Mouse (Mus musculus) neural tube, embryonic 11.5 days (tissue): ENCODE results near the gene Bbx. TPM values are rescaled to one million over a fixed set of nuclear protein-coding genes. Genes with fewer than 3 reads are reported as not detected.
A peak's percentile ranks its signal among the peaks of the same experiment; 100 is the strongest.

Experiments used
- ATAC-seq: fragments of 200-750 bp; cut with Nextera tagmentation; 2 replicates; pipeline ENCODE4 v1.8.0; 2017; ENCODE audit warnings: moderate number of reproducible peaks, mild to moderate bottlenecking, moderate TSS enrichment, moderate library complexity; ENCODE audit not compliant: insufficient read depth, low FRiP score, low TSS enrichment
- DNase-seq: peaks from one replicate; pipeline ENCODE4 v3.0.0-alpha.2; 2015; ENCODE audit warnings: low spot score
- H3K27ac ChIP-seq: fragments of 300-500 bp; sonication (generic); 2 replicates; pipeline ENCODE4 v1.5.1; 2014; ENCODE audit warnings: low read depth, mild to moderate bottlenecking, low read length
- H3K27me3 ChIP-seq: fragments of 300-500 bp; sonication (generic); 2 replicates; pipeline ENCODE4 v1.6.1; 2014; ENCODE audit warnings: mild to moderate bottlenecking, low read length, mixed read lengths; ENCODE audit not compliant: control insufficient read depth, insufficient read depth
- H3K36me3 ChIP-seq: fragments of 300-500 bp; sonication (generic); 2 replicates; pipeline ENCODE4 v1.6.1; 2014; ENCODE audit warnings: mild to moderate bottlenecking, low read length, moderate library complexity, mixed read lengths; ENCODE audit not compliant: control insufficient read depth, insufficient read depth
- H3K4me1 ChIP-seq: fragments of 300-500 bp; sonication (generic); 2 replicates; pipeline ENCODE4 v1.6.1; 2014; ENCODE audit warnings: low read length, mixed read lengths; ENCODE audit not compliant: control insufficient read depth, insufficient read depth
- H3K4me2 ChIP-seq: fragments of 300-500 bp; sonication (generic); 2 replicates; pipeline ENCODE4 v1.6.1; 2014; ENCODE audit warnings: low read depth, mild to moderate bottlenecking, moderate library complexity
- H3K4me3 ChIP-seq: fragments of 300-500 bp; sonication (generic); 2 replicates; pipeline ENCODE4 v1.5.1; 2014; ENCODE audit warnings: low read depth, low read length
- H3K9ac ChIP-seq: fragments of 300-500 bp; sonication (generic); 2 replicates; pipeline ENCODE4 v1.6.1; 2014; ENCODE audit warnings: mild to moderate bottlenecking, low read length
- H3K9me3 ChIP-seq: fragments of 300-500 bp; sonication (generic); 2 replicates; pipeline ENCODE4 v1.6.1; 2016; ENCODE audit warnings: low read length; ENCODE audit not compliant: control insufficient read depth
- WGBS: fragments of 180-500 bp; shearing (Covaris S2); extraction: QIAGEN DNeasy Blood & Tissue Kit; methylation state at CpG from one replicate; pipeline ENCODE4 v1.1.7; 2014; 5-methylcytosine and 5-hydroxymethylcytosine counted together
- polyA plus RNA-seq: library from polyadenylated mRNA; unstranded; fragments of >200 nt; fragmentation: Nextera tagmentation; extraction: Ambion mirVana; gene quantifications from 2 replicates; pipeline ENCODE4 v1.2.1, GENCODE M21; 2014

The Bbx gene
- polyA plus RNA-seq, 1 experiment from 2014 or later, result 24.0 TPM

DNA sequence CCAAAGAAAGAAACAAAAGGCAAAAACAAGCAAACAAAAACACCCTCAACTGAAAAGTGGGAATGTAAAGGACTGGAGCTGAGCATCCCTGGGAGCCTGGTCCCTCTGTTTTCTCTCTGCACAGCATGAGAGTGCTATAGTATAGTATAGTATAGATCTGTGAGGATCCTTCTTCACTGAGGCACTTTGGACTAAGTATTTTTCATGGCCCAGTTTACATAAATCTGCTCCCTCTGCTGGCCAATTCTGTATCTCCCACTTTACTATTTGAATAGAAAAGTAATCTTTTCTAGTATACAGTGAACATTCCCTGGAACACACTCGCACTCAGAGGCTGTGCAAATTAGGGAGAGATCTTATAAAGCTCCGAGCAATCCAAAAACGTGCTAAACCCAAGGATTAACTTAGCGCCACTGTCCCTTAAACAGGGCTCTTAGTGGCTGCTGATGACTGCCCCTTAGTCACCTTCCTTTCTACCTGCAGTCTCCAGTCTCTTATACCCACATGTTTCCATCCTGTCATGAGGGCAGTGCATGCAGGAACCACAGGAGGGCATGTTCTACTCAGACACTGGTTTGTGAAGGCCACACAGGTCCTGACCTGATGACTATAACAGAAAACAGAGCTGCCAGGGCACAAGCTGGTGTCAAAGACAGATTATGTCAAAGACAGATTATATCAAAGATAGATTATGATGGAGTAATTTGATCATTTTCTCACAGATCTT is 138.5 kb downstream of the Bbx start:
- Histone ChIP-seq H3K4me1 (no peaks in the 10 kb centered on the region), H3K27me3 (no peaks in the 10 kb centered on the region), H3K9ac (no peak overlapping the region), H3K4me2 (no peak overlapping the region), H3K36me3 (no peaks in the 10 kb centered on the region), H3K4me3 (no peak overlapping the region), H3K9me3 (no peaks in the 10 kb centered on the region), H3K27ac (no peak overlapping the region)
- WGBS, result 88% methylated on average over 4 of the region's 4 CpGs
- DNase-seq (no peak), ATAC-seq (no peak)

DNA sequence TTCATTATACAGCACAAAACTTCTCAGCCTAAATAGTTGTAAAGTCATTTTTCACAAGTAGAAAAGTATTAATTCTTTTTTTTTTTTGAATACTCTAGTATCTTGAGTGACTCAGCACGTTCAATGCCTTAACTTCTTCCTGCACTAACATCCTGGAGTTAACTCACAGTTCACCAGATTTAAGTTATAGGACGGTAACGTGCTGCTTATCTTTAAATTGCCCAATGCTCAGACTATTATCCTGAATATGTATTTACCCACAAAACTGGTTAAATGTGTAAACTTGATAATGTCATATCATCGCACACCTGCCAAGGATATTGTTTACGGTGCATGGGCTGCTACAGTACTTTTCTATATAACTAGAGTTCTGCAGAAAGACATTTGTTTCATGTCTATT is 139.4 kb downstream of the Bbx start:
- Histone ChIP-seq H3K4me1 (no peaks in the 10 kb centered on the region), H3K36me3 (no peaks in the 10 kb centered on the region), H3K9me3 (no peaks in the 10 kb centered on the region), H3K27ac (no peak overlapping the region), H3K4me3 (no peak overlapping the region), H3K27me3 (no peaks in the 10 kb centered on the region), H3K9ac (no peak overlapping the region), H3K4me2 (no peak overlapping the region)
- DNase-seq (no peak), ATAC-seq (no peak)
- WGBS, result 96% methylated on average over 5 of the region's 5 CpGs

- Histone ChIP-seq H3K9me3 (no peaks in the 10 kb centered on the region), H3K4me2 (no peak overlapping the region)
- 86% methylated on average over 5 of the region's 5 CpGs for WGBS
These were observed 142.4 kb downstream of the Bbx start for GRCm38 (mm10) chr16:50289764-50290163.

DNA sequence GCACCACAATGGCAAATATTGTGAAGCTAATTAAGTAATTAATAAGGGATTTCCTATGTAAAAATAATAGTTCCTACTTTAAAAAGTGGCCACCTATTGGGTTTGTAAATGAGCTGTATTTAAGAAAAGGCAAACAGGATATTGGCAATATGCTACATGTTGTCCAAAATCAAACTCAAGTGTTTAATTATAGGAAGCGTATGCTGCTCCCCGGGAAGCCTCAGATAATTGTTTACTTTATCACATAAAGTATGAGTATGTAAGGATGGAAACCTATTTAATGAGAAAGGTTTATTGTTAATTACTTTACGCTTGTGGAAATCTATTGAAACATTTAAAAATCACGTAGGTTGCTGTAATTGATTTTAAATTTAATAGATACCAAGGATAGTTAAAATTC is 159.4 kb downstream of the Bbx start:
- no peaks in the 10 kb centered on the region for H3K36me3 ChIP-seq
- no peak overlapping the region for H3K4me2 ChIP-seq
- 93% methylated on average over 4 of the region's 4 CpGs for WGBS
- H3K27ac ChIP-seq, result no peak overlapping the region
- ATAC-seq, result no peak
- no peaks in the 10 kb centered on the region for H3K9me3 ChIP-seq
- H3K4me3 ChIP-seq, result no peak overlapping the region
- H3K27me3 ChIP-seq, result no peaks in the 10 kb centered on the region
- no peak for DNase-seq
- no peak overlapping the region for H3K9ac ChIP-seq
- no peaks in the 10 kb centered on the region for H3K4me1 ChIP-seq

More at GRCm38 (mm10) chr16:50289764-50290163, 142.4 kb downstream of the Bbx start:
- Histone ChIP-seq H3K36me3 (no peaks in the 10 kb centered on the region), H3K27me3 (no peaks in the 10 kb centered on the region), H3K27ac (no peak overlapping the region), H3K4me3 (no peak overlapping the region), H3K4me1 (no peaks in the 10 kb centered on the region), H3K9ac (no peak overlapping the region)
- ATAC-seq (no peak), DNase-seq (no peak)

- no peak overlapping the region for H3K9ac ChIP-seq
- H3K36me3 ChIP-seq, result no peaks in the 10 kb centered on the region
- WGBS, result 87% methylated on average over 4 of the region's 4 CpGs
- no peak overlapping the region for H3K4me2 ChIP-seq
- H3K27me3 ChIP-seq, result no peaks in the 10 kb centered on the region
- DNase-seq (no peak), ATAC-seq (no peak)
- no peaks in the 10 kb centered on the region for H3K4me1 ChIP-seq
- no peaks in the 10 kb centered on the region for H3K9me3 ChIP-seq
- H3K27ac ChIP-seq, result no peak overlapping the region
- no peak overlapping the region for H3K4me3 ChIP-seq
These were observed 169.5 kb downstream of the Bbx start for GRCm38 (mm10) chr16:50262647-50263046.

GRCm38 (mm10) chr16:50262209-50262608 is 170.0 kb downstream of the Bbx start:
- Histone ChIP-seq H3K27ac (no peak overlapping the region), H3K36me3 (no peaks in the 10 kb centered on the region), H3K9ac (no peak overlapping the region), H3K9me3 (no peaks in the 10 kb centered on the region), H3K4me2 (no peak overlapping the region), H3K4me3 (no peak overlapping the region), H3K4me1 (no peaks in the 10 kb centered on the region), H3K27me3 (no peaks in the 10 kb centered on the region)
- no peak for ATAC-seq
- 92% methylated on average over 9 of the region's 9 CpGs for WGBS
- no peak for DNase-seq

DNA sequence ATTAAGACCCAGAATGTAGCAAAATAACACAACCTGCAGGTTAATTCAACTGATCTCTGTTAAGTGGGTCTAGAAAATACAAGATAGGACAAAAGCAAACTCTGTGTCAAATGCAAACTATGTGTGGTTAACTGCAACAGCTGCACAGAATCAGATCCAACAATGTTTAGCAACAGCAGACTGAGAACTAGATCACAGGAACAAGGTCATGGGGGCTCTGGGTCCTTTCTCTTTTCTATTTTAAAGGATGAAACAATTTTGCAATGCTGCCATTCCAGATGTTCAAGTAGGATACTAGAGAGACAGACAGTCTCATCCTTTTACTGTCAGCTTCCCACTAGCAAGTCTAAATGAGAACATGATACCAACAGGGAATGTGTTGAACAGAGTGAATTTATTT is 170.4 kb downstream of the Bbx start:
- no peak overlapping the region for H3K27ac ChIP-seq
- H3K9ac ChIP-seq, result no peak overlapping the region
- H3K4me3 ChIP-seq, result no peak overlapping the region
- H3K4me2 ChIP-seq, result no peak overlapping the region
- H3K9me3 ChIP-seq, result no peaks in the 10 kb centered on the region
- H3K27me3 ChIP-seq, result no peaks in the 10 kb centered on the region
- no peaks in the 10 kb centered on the region for H3K4me1 ChIP-seq
- ATAC-seq (no peak), DNase-seq (no peak)
- no peaks in the 10 kb centered on the region for H3K36me3 ChIP-seq

DNA sequence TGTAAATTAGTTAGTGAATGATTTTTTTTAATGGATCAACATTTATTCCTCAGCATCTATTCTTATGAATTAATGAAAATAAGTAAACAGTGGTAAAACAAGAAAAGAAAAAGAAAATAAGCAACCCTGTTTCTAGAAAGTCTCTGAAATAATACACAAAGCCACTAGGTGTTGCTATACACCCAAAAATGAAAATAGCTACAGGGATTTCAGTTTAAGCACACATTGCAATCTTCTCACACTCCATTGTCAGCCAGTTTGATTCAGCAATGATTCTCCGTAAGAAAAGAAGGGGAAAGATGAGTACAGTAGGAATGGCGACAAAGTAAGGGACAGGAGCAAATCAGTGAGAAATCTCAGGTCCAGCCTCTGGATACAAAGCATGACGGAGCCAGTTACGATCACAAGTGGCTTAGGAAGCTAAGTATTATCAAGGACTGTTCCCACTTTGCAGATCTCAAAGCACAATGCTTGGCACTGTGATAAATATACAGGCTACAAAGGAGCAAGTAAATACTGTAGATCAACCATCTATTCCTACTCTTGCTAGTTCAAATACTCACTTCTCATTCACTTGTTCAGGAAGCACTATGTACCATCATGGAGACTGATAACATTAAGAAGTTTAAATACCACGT is 177.5 kb downstream of the Bbx start:
- Histone ChIP-seq H3K4me2 (no peak overlapping the region), H3K4me3 (no peak overlapping the region), H3K27ac (no peak overlapping the region), H3K4me1 (no peaks in the 10 kb centered on the region), H3K36me3 (no peaks in the 10 kb centered on the region), H3K9ac (no peak overlapping the region), H3K27me3 (no peaks in the 10 kb centered on the region), H3K9me3 (no peaks in the 10 kb centered on the region)
- DNase-seq (no peak), ATAC-seq (peak; percentile 60; the same call in 1 of the 2 replicates)
- WGBS, result 84% methylated on average over 5 of the region's 5 CpGs

DNA sequence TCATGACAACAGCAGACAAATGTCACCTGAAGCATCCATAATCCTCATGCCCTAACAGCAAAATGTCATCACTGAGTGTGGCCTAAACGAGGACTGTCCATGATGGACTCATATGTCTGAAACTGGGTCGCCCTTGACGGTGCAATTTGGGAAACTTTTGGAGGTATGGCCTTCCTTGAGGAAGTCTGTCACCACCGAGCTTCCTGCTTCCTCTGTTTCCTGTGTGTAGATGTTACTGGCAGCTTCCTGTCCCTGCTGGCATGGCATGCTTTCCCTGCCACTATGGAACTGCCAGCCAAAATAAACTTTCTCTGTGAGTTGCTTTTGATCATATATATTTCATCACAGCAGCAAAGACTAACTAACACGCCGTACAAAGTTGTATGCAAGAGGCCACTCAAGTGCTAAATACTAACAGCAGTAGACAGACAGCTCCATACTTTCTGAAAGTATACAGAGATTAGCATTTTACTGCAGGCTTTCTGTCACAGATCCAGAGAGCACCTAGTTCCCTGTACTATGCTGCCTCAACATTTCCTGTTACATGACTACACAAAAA is 180.7 kb downstream of the Bbx start:
- WGBS, result 87% methylated on average over 6 of the region's 6 CpGs
- ATAC-seq, result no peak

More for the DNA sequence above, 180.7 kb downstream of the Bbx start:
- no peak for DNase-seq
- no peak overlapping the region for H3K4me3 ChIP-seq
- no peaks in the 10 kb centered on the region for H3K9me3 ChIP-seq
- no peak overlapping the region for H3K9ac ChIP-seq
- H3K4me2 ChIP-seq, result no peak overlapping the region
- H3K27me3 ChIP-seq, result no peaks in the 10 kb centered on the region
- no peaks in the 10 kb centered on the region for H3K4me1 ChIP-seq
- no peaks in the 10 kb centered on the region for H3K36me3 ChIP-seq
- no peak overlapping the region for H3K27ac ChIP-seq
